Mouse (Mus musculus) ES-E14 (cell line): Measurements from ENCODE around the gene Bak1.

Experiments
- MAFK ChIP-seq: IDR thresholded peaks from 2 replicates; pipeline ENCODE4 v1.6.1; 2014; ENCODE audit warnings: mild to moderate bottlenecking, low read depth, low read length, inconsistent platforms; ENCODE audit not compliant: insufficient read depth
- ZC3H11A ChIP-seq: IDR thresholded peaks from 2 replicates; pipeline ENCODE4 v1.6.1; 2012; ENCODE audit warnings: low read depth, mild to moderate bottlenecking, inconsistent platforms, low read length, borderline replicate concordance
- ZNF384 ChIP-seq: IDR thresholded peaks from 2 replicates; pipeline ENCODE4 v1.6.1; 2012; ENCODE audit warnings: low read depth, low read length, inconsistent platforms

DNA sequence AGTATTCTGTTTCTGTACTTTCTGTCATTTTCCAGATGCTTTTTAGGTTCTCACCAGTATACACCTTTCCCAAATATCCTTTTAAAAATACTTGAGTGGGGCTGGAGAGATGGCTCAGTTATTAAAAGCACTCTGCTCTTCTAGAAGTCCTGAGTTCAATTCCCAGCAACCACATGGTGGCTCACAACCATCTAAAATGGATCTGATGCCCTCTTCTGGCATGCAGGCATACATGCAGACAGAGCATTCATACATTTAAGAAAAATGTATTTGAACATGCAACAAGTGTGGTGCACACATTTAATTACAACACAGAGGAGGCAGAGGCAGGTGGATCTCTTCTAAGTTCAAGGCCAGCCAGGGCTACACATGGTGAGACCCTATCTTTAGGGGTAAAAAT, 53.4 kb downstream of the Bak1 start:
- TF ChIP-seq MAFK: no peak
- TF ChIP-seq ZC3H11A: no peak
- TF ChIP-seq ZNF384: no peak
